Mouse (Mus musculus) cerebellum, adult 2 months (tissue): Measurements from ENCODE around the gene Oas1d.
"Not testable (repeated sequence)": the region's sequence is repeated elsewhere in the genome, so short reads cannot be mapped to it uniquely, and the experiment has no call there.

Experiments
- CTCF ChIP-seq: fragments of 200-500 bp; IDR thresholded peaks from 2 replicates; pipeline ENCODE4 v1.5.1; 2011; ENCODE audit warnings: low read depth, mild to moderate bottlenecking, control low read depth, low read length, moderate library complexity, borderline replicate concordance; ENCODE audit not compliant: insufficient read depth
- POLR2A ChIP-seq: fragments of 200-500 bp; IDR thresholded peaks from 2 replicates; pipeline ENCODE4 v1.6.1; 2011; ENCODE audit warnings: low read length, control low read depth, borderline replicate concordance; ENCODE audit not compliant: insufficient read depth

DNA sequence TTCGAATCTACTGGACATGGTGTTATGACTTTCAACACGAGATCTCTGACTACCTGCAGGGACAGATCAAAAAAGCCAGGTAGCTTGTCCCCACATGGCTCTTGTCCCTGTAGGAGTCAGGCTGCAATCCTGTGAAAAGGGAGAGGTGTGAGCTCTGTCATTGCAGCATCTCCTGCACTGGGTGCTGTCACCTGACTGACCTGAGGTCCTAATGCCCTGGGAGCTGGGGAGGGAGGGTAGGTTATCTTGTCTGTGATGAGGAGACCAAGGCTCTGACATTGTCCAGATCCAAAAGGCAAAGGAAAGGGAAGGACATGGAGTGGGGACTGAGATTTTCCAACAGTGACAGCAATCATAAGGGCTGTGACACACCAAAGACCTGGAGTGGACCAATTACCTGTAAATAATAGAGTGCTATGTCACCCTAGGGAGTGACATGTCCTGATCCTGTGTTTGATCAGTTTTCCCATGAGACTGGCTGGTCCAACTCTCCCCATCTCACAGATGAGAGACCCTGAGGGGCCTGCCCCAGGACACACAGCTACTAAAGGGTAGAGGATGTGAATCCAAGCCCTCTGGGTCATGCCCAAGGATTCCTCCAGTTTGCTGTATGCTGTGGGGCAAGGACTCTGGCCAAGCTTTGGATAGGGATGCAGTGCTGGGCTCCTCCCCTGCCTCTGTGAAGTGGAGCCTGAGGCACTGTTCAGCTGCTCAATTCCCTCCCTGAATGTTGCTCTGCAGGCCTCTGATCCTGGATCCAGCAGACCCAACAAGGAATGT lies 5.0 kb downstream of the Oas1d start:
- TF ChIP-seq POLR2A, CTCF: not testable (repeated sequence)
